Mouse (Mus musculus): ENCODE data around the gene Fank1.

Gene Fank1

DNA sequence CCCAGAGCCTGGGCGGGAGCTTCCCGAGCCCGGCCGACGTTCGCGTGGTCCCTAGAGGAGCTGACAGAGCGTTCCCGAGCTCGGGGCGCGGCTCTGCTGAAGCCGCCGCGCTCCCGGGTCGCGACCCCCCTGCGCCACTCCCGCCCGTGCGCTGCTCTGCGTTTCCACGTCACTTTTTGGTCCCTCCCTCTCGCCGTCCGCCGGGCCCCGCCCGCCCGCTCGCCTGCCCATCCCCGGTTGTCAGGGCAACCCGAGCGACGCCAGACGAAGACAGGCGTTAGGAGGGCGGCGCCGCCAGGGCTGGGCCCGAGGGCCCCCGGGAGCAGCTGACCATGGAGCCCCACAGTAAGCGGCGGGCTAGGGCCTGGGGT, at the start of gene Fank1:
Gene Fank1 (plus strand): TSS at position 236 of the 371 bp plus-strand sequence.
- peak; percentile 71 to 75 for DNase-seq

DNA sequence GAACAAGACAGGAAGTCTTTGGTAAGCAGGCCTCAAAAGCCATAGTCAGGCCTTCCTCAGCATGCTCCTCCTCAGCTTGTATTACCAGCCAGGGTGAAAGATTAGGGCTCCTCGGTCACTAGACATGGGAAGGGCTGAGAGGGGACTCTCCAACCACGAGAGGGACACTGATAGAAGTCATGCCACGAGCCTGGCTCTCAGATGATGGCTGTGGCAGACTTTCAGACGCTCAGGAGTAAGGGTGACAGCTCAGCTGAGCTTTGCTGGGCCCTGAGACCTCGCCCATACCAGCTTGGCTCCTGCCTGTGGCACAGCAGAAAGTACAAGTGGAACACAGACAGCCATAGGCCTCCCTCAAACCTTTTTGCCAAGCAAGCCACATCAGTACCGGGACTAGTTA, 49.6 kb upstream of the Fank1 start:
- DNase-seq = no peak

DNA sequence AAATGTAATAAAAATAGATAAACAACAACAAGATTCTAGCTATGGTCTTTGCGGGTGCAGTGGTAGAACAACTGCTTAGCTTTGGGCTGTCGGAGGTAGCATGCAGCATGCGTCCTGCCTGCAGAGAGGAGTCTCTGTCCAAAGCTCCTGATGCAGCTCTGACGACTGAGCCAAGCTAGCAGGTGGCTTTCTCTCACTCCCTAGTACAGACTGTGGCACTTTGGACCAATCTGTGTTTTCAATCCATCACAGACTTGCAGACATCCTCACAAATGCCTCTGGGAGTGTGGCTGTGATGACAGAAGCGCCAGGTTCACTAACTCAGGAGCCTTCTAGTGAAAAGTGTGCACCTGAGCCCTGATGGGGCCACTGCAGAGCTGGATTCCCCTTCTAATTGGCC, 47.3 kb upstream of the Fank1 start:
- no peak for DNase-seq

DNA sequence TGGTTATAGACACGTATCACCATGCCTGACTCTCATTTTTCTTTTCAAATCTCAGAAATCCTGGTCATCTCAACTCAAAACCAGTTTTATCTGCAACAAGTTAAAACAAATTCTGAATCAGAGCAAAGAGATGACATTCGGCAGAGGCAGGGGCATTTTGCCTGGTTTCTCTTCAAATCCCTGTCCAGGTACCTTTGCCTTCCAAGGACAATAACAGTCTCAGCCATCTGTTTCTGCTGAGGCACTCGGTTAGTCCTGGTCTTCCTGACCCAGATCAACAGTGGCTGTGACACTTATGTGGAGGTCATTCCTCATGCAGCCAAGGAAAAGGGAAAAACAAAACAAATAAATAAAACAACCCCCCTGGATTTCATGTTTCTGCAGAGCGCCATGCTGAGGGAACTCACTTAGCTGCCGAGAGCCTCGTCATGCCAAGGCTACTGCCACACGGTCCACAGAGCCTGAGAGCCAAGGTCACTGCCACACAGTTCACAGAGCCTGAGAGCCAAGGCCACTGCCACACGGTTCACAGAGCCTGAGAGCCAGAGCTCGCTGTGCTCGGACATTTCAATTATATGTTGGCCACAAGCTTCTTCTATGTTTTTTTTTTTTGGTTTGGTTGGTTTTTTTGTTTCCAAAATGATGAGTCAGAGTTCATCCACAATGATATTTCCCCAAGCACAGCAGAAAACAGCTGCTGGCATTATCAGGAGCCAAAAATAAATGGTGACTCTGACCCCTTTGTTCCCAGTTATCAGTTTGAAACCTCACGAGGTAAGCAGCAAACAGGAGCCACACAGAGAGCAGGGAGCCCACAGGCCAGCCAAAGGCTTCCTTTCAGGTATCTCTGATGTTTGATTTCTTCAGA, 46.1 kb upstream of the Fank1 start:
- DNase-seq = no peak

DNA sequence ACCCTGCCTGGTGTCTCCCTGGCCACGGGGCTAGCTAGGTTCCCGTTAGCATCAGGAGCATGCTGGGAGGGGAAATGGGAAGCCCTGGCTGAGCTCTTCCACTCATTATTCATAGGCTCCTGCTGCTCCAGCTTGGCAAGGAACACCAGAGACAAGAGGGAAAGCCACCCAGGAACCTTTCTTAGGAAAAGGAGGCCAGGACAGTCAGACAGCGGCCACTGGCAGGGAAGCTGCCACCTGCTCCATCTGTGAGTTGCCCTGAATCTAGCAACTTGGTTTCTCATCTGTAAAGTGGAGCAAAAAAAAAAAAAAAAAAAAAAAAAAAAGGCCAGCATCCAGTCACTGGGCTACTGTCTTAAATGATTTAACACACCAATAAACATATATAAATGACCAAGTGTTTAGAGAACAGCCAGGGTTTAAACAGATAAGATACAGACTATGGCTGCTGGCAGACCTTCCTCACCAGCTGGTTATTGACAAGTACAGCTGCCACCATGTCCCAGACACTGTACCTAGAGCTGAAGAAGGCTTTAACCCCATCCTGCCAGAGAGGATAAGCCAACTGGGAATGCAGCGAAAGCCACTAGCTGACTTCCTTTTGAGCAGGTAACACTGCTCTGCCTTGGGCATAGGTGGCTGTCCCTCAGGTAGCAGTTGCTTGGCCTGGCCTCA, 44.6 kb upstream of the Fank1 start:
- no peak for DNase-seq

DNA sequence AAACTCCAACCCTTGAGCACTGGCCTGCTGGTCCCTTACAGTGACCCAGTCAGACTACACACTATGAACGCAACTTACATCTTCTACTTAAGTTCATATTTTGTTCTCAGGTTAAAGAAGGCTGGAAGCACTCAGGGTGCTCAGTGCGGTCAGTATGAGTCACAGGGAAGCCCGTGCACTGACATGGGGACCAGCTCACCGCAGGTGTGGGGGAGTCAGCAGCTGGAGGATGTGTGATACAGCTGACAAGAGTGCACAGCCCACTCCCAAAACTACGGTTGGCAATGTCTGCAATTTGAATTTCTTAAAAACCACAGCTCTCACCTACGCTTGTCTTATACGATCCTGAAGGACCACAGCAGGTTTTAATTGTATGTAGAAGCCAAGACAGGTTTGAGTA, 36.1 kb upstream of the Fank1 start:
- DNase-seq = no peak

DNA sequence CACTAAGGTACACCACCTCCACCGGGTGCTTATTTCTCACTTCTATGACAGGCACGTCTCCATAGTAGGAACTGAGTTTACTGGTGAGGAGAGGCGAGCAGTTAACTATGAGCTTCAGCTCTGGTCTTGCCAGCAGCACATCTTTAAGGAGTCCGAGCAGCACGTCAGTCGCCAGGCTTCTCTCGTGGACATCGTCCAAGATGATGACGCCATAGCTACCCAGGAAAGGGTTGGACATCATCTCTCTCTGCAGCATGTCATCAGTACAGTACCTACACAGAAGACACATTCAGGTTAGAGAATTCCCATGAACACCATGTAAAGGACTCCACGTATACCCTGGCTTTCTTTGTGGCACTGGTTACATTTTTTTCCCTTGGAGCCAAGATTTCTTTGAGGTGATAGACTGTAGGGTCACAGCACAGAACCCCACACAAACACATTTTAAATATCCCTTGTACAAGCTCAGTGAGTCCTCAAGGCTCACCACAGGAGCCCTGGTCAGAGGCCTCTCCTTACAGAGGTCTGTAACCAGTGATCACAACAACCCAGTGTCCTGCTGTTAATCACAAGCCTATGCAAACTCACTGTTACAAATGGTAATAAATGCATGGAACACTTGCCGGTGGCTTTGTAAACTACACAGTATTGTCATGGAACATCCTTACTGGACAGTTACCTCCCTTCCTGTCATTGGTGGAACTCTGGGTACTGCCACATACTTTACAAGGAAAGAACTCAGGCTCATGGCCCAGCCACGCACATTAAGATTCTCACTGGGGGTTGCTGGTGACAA, 33.9 kb upstream of the Fank1 start:
- DNase-seq = no peak

DNA sequence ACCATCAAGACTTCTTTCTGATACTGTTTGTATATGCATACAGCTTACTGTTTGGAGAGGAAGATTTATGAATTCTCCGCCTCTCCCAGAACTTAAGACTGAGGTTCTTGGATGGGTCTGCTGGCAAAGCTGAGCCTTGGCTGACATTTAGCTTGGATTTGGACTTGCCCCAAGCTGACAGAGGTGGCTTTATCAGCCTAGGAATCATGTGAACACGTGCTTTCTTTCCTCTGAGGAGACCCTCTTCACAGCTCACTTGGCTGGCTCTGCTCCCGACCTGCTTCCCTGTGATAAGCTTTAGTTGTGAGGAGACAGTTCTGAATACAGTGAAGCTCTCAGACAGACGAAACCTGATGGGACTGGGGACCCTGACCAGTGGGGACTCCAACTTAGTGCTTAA, 33.0 kb upstream of the Fank1 start:
- DNase-seq = no peak

DNA sequence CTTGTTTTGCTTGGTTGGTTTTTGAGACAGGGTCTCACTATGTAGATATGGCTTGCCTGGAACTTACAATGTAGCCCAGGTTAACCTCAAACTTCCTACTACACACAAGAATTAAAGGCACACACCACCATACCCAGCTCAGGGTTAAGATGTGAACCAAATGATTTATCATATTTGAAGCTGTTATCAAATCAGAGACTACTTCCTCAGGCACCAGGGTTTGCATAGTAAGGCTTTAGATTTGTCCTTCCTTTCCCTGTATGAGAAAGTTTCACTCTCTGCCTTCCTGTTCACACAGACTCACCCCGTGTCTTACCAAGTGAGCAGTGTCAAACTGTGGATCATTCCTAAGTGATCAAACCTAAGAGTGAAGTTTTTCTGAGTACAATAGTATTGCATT, 32.5 kb upstream of the Fank1 start:
- DNase-seq = no peak

DNA sequence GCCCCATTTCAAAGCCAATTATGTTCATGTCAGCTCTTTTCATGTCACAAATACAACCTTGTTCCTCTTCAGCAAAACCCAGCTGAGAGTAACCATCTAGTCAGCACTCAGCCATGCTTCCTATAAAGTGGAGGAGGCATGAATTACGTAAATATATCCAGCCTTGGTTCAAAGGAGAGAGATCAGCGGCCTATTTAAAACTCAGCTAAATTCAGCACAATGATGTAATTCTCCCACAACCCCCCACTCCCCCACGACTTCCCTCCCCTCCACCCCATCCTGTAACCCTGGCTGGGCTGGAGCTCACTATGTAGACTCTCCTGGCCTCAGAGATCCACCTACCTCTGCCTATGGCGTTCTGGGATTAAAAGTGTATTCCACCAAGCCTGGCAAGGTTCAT, 32.0 kb upstream of the Fank1 start:
- DNase-seq = no peak

DNA sequence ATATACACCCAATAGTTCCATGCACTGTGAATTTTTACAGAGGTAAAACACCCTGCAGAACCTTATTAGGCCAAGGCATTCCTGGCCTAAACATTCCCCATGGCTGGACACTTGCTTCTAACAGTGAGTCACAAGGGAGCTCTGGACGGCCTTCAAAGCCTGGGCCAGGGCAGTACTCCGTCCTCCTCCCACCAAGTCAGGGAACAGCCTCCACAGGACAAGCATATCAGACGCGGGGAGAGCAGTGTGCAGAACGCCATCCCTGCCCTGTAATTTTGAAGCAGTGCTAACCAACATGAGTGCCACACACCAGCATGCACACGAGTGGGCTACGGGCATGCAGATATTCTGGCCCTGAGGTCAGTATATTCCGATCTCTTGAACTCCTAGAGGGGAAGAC, 29.3 kb upstream of the Fank1 start:
- DNase-seq = no peak

DNA sequence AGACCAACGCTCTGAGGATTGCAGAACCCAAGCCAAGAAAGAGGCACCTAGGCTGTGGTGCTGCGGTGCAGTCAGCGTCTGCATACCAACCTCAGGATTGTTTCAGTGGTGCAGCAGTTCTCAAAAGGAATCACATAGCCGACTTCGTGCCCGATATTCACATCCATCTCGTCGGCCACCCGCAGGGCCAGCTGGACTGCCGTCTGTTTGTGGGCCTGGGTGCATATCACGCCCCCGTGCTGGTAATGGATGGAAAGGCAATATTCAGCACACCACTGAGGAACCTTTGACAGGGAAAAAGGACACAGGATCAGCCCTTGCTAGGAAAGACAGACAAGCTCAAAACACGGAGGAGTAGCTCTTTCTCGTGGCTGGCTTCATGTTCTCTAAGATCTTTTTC, 27.9 kb upstream of the Fank1 start:
- no peak for DNase-seq

DNA sequence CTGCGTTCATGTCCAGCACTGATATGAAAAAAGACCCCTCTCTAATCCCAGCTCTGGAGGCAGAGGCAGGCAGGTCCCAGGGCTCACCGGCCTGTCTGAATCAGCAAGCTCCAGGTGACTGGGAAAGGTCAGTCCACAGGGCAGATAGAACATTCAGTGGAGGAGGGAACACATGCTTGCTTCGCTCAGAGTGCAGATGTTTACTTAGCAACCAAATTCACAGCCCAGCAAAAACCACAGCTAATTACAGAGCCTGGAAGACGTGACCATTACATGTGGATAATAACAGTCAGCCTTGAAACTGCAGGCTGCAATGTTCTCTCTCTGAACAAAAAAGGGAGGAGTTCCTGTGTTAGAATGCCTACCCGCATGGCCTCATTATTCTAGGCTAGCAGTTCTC, 26.0 kb upstream of the Fank1 start:
- no peak for DNase-seq

DNA sequence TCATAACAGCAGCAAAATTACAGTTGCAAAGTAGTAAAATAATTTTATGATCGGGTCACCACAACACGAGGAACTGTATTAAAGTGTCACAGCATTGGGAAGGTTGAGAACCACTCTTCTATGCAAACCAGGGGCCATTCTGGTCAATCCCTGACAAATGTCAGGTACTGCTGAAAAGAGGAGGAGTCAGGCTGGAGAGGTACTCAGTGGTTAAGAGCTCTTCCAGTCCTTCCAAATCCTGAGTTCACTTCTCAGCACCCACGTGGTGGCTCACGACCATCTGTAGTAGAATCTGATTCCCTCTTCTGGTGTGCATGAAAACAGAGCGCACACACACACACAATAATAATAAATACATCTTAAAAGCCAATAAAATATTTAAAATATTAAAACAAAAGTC, 25.5 kb upstream of the Fank1 start:
- no peak for DNase-seq

DNA sequence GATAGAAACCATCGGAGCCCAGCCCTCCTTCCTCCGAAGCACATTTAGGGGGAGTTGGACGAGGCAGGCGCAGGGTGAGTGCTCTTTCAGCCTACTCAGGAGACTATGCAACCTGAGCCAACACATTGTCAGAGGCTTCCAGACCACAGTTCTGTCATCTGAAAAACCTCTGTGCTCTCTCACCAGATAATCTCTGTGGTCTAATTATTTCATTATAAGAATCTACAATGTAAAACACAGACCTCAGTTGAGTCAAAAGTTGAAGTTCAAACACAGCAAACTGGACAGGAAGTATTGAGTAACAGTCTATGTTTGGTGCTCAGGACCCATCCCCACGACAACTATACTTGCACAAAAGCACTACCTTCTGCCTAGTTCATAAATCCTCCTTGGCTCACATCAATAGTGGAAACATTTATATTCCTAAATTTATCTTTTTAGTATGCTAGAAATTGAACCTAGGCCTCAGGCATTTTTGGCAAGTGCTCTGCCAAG, 18.7 kb upstream of the Fank1 start:
- DNase-seq = no peak

DNA sequence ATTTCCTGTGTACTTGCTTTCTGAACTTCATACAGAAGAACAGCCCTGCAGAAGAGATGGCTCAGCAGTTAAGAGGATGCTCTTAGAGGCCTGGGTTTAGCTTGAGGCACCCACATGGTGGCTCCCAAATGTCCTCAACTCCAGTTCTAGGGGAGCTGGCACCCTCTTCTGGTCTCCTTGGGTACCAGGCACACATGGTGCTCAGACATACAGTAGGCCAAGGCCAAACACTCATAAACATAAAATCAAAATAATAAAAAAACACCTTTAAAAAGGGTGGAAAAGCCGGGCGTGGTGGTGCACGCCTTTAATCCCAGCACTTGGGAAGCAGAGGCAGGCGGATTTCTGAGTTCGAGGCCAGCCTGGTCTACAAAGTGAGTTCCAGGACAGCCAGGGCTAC, 17.9 kb upstream of the Fank1 start:
- DNase-seq = no peak

DNA sequence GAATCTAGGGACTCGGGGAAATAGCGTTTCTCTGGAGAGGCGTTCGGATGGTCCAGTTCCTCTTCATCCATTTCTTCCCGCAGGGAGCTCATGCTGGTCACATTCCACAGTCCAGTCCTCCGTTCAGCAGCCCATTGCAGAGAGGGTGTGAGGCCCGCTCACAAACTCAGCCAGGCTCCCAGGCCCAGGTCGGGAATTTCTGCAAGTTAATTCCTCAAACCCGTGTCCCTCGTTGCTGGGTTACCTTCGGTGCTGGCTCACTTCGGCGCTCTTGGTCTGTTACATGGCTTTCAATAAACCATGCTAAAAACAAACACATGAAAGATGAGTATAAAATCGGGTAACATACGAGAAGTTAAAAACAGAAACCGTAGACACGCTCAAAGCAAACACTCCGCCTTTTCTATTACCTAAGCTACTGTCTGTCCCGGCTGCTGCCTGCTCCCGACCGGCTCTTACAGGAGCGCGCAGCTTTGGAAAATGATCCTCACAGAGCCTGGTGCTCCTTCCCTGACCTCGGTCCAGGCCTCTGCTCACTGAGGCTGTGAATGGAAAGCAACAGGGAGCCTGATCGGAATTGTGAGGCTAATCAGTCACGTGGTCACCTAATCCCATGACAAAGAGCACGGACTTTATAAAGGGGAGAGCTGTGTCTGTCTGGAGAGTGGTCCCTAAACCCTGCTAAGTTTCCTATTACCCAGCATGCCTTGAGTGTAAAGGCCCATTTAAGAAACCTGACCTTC, 16.9 kb upstream of the Fank1 start:
- no peak for DNase-seq

DNA sequence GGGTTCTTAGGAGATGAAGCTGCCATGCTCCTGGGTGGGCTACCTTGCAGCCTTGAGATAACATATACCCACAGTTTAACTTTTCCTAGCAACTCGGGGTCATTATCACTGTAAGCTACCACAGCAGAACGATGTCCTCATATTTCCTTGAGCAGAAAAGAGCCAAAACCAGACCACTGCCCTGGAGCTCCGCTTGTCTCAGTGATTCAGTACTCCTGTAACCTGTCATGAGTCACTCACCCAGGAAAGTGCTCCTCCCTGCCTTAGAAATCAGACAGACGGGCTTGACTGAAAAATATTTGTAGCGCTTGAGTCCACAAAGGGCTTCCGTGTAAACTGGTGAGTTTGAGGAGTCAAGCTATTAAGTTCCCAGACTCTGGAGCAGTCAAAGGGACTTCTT, 14.0 kb upstream of the Fank1 start:
- DNase-seq = no peak

DNA sequence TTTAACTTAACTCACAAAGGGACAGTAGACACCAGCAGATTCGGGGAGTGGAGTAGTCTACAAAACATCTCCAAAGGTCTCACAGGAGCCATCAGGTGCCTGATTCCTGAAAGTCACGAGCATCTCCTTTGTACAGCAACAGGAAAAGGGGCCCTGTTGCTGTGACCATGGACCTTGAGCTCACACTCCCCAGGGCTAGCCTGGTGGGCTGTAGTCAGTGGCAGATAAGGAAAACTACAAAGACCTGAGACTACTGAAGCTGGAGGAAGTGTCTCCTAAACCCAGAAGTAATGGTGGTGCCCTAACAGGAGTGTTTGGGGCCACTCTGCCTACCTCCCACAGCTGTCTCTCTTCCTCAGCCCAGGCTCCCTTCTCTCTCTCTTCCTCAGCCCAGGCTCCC, 12.2 kb upstream of the Fank1 start:
- DNase-seq = no peak

DNA sequence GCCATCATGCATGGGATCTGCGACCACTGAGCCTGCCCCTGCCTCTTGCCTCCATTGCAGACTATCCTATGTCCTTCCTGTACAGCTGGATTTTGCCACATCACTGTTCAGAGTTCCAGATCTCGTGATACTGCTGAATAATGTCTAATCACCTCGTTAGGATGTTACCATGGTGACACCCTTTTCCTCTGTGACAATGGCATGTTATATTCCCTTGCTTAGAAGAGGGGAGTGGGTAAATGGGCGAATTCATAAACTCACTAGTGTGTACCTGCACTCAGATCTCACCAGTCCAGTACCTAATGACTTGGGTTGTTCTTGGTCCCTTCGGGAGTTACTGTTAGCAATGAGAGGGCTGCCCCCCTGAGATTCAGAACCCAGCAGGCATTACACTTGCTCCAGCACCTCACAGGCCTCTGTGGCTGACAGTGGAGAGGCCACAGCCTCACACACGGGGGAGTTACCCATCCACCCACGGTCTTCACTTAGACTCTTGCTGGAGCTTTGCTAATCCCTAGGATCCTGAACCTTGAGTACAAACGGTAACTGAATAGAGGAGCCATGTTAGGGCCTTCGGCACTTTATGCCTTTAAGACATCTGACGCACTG, 11.3 kb upstream of the Fank1 start:
- DNase-seq = no peak

DNA sequence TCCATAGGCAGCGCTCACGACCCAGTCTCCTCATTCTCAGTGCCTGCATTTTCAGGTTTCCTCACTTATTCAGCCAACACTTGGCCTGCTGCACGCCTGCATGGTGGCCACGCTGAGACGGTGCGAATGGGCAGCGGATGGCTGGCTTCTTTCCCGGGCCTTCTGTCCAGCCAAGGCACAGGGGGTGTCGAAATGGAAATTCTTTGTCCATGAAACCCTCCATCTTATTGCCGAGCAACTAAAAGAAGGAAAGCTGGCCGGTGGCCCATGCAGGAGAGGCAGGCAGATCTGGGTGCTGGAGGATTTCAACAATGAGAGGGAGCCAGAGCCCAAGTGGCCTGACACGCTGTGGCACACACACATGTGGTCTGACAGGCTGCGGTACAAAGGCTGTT, 10.8 kb upstream of the Fank1 start:
- peak in 1 of 2 experiments; percentile 6 for DNase-seq

DNA sequence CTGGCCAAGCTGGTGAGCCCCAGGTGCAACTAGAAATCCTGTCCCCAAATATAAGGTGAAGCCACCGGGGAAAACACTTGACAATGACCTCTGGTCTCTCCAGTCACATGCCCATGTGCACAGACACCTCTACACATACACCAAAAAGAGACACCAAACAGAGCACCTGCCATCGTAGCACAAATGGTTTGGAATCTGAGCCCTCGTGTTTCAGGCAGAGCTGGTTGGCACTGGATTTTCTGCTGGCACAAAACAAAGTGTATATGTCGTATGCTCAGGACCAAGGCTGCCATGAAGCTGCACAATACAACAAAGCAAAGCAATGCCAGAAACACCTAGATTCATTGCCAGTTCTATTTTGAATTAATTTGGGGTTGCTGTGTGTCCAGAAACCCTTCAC, 8.6 kb upstream of the Fank1 start:
- no peak for DNase-seq

Measured in thymus, adult 18-20 months (tissue).